Mouse (Mus musculus) layer of hippocampus, adult 11-12 months (tissue): ENCODE measurements around the gene Kctd6.

Experiments used
- DNase-seq: peaks from one replicate; pipeline ENCODE4 v3.0.0; 2022; ENCODE audit warnings: low spot score

Kctd6 gene

GRCm38 (mm10) chr14:8214299-8215207 lies 613 bp downstream of the Kctd6 start:
- DNase-seq, result peak; percentile 73

- no peak for DNase-seq
Observed at GRCm38 (mm10) chr14:8215208-8215778, 1.4 kb downstream of the Kctd6 start.

- DNase-seq, result no peak
Observed at GRCm38 (mm10) chr14:8216100-8216499, 2.2 kb downstream of the Kctd6 start.

GRCm38 (mm10) chr14:8218238-8218637 lies 4.3 kb downstream of the Kctd6 start:
- no peak for DNase-seq

GRCm38 (mm10) chr14:8218730-8219380 lies 4.9 kb downstream of the Kctd6 start:
- DNase-seq, result no peak

- DNase-seq, result no peak
Observed at GRCm38 (mm10) chr14:8219876-8220275, 5.9 kb downstream of the Kctd6 start.

- DNase-seq, result no peak
Observed at GRCm38 (mm10) chr14:8220306-8220705, 6.4 kb downstream of the Kctd6 start.

- DNase-seq, result no peak
Observed at GRCm38 (mm10) chr14:8220912-8221311, 7.0 kb downstream of the Kctd6 start.

GRCm38 (mm10) chr14:8222561-8222960 lies 8.6 kb downstream of the Kctd6 start:
- DNase-seq, result no peak

GRCm38 (mm10) chr14:8223506-8224293 lies 9.8 kb downstream of the Kctd6 start:
- no peak for DNase-seq

- DNase-seq, result no peak
Observed at GRCm38 (mm10) chr14:8224805-8225204, 10.9 kb downstream of the Kctd6 start.

GRCm38 (mm10) chr14:8229367-8230019 lies 15.6 kb downstream of the Kctd6 start:
- DNase-seq, result no peak

GRCm38 (mm10) chr14:8232155-8232910 lies 18.4 kb downstream of the Kctd6 start:
- no peak for DNase-seq

GRCm38 (mm10) chr14:8233252-8233651 lies 19.3 kb downstream of the Kctd6 start:
- DNase-seq, result no peak

GRCm38 (mm10) chr14:8241816-8242215 lies 27.9 kb downstream of the Kctd6 start:
- DNase-seq, result no peak

- peak; percentile 43 for DNase-seq
Observed at GRCm38 (mm10) chr14:8242388-8242920, 28.5 kb downstream of the Kctd6 start.

GRCm38 (mm10) chr14:8243136-8243888 lies 29.4 kb downstream of the Kctd6 start:
- no peak for DNase-seq

- DNase-seq, result no peak
Observed at GRCm38 (mm10) chr14:8244211-8244611, 30.3 kb downstream of the Kctd6 start.

- no peak for DNase-seq
Observed at GRCm38 (mm10) chr14:8246878-8247277, 32.9 kb downstream of the Kctd6 start.

GRCm38 (mm10) chr14:8249206-8249605 lies 35.3 kb downstream of the Kctd6 start:
- no peak for DNase-seq
